Mouse (Mus musculus) monocyte, adult 5-6 weeks (primary cell): ENCODE measurements around the gene Igf1. TPM values are rescaled to one million over a fixed set of nuclear protein-coding genes. Genes with fewer than 3 reads are reported as not detected.

Experiments
- ATAC-seq: fragments of 153-309, 156-312 bp; replicated peaks from 2 replicates; pipeline ENCODE4 v1.8.0; 2017; ENCODE audit warnings: mild to moderate bottlenecking; ENCODE audit not compliant: low TSS enrichment, insufficient number of reproducible peaks, severe bottlenecking, poor library complexity, low FRiP score
- total RNA-seq: library from RNA; stranded (forward); fragments of 200-1000, 200-491, 200-594 nt; gene quantifications from 3 replicates; pipeline ENCODE4 v1.2.3, GENCODE M21; 2017

The Igf1 gene
- total RNA-seq, 1 experiment from 2014 or later = not detected

DNA sequence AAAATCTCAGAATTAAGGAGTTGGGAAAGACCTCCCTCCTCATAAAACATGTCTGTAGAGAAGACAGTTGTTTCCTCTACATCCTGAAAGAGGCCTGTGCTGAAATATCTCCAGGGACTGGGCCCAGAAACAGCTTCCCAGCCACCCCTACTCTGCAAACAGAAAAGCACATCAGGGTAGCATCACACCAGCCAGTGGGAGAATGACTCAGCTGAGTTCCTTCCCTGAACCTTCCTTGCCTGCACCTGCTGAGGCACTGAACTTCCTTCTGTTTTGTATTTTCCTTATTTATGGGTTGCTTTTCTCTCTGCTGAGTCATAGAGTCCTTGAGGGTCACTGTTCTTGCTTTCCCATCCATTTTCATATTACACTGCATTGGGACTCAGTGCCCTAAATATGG, 31.8 kb downstream of the Igf1 start:
- ATAC-seq = no peak

DNA sequence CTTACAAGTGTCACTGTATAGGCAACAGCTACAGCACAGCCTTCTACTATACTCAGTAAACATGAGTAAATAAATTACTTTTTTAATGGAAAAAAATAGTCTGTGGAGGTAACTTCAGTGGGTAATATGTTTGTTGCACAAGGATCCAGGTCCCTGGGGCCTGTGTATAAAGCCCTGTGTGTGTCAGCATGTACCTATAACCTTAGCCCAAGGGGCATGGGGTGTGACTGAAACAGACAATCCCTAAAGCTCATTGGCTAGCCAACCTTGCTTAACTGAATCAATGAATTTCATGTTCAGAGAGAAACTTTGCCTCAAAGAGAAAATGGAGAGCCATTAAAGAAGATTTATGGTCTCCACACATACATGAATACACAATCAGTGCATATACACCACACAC, 34.2 kb downstream of the Igf1 start:
- ATAC-seq = no peak

DNA sequence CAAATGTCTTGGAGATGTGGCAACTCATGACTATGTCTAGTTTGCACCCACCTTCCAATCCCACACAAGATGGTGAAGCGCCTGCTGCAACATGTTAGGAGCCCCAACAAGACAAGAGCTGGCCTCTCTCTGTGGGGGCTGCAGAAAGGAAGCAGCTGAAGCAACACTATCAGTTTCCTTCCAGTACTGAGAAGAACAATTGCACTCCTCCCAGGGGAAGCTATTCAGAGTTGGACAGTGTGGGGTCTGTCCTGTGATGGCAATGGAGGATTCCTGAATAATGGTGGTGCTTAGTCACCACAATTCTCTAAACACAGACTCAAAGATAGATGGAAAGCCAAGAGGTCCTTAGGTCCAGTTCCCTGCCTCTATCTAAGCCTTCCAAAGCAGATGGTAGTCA, 35.2 kb downstream of the Igf1 start:
- no peak for ATAC-seq

DNA sequence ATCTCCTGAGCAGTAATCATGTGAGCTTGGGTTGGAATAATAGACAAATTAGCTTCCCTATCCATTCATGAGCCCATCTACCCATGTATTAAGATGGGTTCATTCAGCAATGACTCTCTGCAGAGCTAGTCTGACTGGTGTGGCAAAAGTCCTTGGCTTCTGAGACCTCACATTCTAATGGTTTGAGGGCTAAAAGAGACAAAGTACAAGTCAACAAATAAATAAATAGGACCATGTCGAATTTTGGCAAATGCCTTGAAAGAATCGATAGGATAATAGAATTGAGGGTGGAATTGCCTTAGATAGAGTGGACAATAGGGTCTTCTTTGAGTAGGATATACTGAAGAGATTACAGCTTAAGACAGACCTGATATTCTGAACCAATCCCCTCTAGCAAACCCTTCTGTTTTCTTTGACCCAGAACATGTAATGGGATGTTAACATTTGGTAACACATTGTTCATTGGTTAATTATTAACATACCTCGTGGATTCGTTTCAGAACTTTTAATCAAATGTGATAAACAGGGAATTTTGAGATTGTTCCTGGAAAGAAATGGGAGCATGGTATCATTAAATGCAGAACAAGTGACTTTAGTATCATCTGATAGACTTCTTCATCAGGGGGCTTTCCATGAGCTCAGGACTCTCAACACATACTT, 36.5 kb downstream of the Igf1 start:
- no peak for ATAC-seq

DNA sequence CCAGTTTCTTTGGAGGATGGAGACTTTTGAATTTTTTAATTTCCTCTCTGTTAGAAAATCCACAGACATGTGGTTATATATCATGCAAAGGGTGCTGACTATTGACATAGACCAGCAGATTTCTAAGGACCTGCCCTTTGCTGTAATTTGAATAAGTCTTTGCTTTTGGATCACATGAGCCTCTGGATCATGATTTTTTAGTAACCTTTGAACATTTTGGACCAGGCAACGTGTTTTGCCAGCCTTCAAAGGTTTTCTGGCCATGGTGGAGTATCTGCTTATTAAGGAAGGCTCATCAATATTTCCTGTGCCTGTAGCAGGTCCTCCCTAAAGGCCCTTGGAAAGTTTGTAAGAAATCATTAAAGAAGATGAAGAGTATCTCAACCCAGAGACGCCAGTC, 37.3 kb downstream of the Igf1 start:
- no peak for ATAC-seq

DNA sequence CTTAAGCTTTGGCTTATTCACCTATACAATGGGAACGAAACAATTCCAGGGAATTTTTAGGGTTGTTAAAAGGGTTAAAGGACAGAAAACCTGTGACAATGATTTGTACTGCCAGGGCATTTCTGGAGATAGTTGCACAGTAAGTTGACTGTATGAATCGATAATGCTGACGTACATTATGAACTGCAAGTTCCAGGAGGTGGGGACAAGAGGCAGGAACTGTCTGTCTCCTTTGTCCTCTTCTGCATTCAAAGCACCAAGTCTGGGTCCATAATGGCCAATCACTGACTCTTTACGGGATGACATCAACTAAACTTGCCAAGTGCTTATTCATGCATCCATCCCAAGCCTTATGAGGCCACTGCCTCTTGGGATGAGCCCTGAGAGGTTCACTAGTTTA, 39.3 kb downstream of the Igf1 start:
- ATAC-seq = no peak

DNA sequence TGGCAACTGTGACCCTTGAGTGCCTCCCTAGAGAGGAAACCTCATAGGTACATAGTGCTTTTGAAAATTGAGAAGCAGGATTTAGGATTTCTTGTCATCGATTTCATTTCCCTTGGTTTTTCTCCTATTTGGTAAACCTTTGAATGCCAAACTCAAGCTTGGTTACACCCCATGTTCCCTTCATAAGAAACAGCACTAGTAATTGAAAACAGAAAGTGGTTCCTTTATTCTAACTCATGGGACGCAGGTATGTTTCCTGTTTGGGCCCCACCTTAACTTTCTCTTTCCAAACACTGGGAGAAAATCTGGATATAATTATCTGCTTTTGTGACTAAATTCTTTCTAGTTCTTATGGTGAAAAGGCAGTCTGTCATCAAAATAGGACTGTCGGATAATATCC, 40.8 kb downstream of the Igf1 start:
- no peak for ATAC-seq

DNA sequence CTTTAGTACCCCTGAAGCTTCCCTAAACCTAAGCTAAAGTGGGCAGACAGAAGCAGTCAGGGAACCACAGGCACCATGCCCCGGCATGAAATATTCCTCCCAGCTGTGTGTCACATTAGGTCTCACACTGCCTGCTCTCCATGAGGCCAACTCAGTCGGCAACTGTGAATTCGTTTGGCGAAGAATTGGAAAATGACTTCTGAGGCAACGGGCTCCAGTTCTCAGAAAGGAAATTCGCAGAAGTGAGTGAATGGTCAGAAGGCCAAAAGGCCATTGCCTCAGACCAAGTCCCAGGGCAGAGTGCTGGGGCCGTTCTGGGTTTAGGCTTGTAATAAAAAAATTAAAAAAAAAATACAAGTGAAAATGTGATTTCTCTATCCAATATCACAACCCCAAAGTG, 43.9 kb downstream of the Igf1 start:
- no peak for ATAC-seq

DNA sequence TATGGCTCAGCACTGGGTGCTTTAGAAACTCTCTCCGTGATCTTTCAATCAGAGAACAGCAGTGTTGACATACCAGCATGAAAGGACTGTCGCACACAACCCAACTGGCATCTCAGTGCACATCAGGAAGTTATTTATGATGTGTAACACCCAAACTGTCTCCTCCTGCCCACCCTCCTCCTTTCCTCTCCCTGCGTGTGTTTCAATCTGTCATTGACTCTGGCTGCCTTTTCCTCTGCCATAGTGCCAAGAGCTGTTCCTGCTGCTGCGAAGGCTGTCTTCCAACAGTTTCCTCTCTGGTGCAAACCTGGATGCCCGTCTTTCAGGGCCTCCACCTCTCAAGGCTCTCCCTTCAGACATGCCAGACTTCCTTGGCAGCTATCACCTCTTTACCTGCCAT, 46.3 kb downstream of the Igf1 start:
- no peak for ATAC-seq

DNA sequence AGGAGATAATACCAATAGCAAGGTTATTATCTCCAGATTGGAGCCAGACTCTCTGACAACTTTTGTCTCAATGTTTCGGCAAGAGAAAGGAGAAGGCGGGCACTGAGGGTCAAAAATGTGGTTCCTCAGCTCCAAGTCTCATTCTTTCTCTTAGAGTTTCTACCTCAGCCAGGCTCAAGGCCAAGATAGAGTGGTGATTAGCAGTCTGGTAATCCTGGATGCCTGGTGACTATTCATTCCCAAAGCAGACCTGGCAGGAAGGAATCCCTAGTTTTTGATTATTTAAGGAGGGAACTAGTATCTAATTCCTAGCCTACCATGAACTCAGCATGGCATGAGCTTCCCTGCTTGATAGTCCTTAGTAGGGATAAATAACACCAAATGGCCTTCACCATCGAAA, 47.0 kb downstream of the Igf1 start:
- ATAC-seq = no peak

DNA sequence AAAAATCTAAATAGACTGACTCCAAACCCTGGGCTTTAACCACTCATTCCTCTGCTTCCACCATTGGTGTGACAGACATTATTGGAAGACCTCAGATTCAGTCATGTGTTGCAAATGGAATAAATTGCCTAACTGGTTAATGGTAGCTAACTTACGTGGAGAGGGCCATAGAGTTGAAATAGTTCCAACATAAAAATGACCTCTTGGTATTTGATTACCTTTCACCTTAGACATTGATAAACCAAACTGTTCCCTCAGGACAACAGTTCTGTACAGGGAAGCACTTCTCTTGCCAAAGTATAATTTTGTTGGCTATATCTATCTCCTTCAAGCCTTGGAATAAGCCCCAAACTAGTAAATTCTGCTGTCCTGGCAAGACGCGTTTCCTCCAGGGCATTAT, 48.1 kb downstream of the Igf1 start:
- ATAC-seq = no peak

DNA sequence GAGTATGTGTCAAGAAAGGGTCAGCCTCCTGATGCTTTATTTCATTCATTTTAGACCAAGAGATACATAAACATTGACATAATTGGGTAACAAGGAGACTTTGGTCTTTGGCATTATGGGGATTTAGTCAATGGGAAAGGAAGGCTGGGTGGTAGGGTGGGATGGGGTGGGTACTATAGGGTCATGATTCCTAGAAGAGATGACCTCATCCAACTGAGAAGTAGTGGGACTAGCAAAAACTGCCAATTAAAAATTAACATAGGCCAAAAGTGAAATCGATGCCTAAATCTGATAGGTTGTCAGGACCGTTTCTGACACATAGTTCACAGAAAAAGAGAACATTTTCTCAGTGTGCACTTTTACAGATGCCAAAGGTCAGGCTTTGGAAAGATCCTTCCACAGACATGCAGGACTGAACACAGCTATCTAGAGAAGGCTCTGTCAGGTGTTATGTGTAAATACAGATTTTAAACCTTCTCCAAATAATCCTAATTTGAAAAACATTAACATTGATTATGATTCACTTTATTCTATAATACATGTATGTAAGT, 48.8 kb downstream of the Igf1 start:
- no peak for ATAC-seq

DNA sequence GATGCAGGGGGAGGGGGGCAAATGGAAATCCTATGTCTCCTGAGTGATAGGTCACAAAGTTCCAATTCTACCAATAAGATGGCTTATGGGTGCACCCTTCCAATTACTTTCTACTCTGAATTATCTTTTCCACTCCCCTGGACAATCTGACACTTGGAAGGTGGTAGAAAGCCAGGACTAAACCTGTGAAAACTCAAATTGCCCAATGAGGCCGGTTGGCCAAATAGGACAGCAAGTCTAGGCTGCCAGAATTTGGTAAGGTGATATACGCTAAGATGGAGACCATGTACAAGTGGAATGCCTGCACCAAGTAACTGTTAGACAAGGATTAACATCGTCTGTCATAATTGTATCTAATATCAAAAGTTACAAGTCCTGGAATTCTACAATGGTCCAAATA, 55.8 kb downstream of the Igf1 start:
- ATAC-seq = no peak

DNA sequence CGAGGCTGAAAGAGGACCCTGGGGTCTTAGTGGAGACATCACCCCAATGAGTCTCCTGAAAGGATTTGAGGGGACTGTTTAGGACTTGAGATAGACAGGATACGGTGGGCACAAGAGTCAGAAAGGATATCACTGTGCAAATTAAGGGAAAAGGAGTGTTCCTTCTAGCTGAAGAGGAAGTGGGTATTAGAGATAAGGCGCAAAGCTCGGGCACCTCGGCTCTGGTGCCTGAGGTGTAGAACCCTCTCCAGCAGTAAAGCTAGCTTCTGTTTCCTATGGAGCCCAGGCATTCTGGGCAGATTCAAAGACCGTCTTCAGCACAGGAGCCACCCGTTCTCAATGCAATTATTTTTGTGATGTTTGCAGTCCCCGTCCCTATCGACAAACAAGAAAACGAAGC, 56.9 kb downstream of the Igf1 start:
- no peak for ATAC-seq

DNA sequence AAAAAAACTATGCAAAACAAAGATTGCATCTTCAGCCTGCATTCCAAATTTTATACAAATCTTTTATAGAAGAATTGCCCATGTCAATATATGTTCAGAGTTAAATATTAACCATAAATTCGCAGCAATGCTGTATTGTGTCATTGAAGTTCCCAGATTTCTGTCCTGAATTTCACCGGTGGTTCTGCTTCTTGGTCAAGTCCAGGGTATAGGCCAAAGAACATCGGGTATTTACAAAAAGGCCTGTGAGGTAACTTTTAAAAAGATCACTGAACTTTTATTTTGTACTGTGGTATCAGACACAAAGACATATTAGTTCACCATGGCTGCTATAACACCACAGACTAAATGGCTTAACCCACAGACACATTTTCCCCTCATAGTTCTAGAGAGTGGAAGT, 57.7 kb downstream of the Igf1 start:
- no peak for ATAC-seq

DNA sequence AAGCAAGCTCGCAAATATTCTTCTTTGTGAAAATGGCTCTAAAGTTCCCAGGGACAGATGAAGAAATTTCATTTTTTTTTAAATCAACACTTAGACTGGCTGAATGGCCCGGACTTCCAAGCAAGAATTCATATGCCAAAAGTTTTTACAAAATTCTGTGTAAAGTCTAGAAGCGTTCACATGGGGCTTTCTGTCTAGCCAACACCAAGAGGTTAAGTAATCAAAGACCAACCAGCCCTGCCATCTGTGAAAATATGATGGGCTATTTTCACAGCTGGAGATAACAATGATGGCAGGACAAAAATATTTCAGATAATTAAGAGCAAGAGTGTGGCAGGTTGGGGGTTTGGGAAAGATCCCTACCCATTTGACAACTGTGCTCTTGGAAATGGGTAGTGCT, 64.2 kb downstream of the Igf1 start:
- no peak for ATAC-seq

DNA sequence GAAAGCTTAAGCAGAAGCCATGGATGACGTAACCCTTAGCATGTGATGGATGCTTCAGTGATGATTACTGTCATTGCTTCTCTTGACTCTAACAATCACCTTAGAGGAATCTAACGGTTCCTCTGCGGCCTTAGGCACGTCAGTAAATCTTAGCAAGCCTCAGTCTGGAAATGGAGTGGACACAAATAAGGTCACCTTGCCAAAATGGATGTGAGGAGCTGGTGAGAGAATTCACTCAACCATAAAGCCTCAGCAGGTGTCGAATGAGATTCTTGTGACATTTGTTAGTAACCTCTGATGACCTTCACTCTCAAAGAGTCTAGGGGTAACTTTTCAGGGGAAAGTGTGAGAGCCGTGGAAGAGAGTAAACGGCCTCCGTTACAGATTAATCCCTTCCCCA, 68.5 kb downstream of the Igf1 start:
- ATAC-seq = no peak

DNA sequence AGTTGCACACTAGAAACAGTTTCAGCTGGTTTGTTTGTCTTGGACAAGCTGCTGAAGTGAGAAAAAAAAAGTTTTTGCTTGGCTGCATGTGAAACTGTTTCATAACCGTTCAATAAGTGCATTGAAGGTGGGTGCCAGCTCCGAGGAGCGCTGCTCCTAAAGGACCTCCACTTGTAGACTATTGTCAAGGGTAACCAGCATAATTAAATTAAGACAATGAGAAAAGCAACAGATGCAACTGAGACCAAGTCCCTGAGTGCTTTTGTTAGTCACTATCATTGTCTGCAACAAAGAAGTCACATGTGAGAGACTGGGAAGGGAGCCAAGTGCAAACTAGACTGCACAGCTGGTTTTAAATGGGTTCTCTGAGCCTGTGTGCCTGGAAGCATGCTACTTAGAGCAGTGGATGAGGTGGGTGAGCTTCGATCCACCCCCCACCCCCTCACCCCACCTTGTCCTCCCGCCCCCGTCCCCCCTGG, 69.1 kb downstream of the Igf1 start:
- ATAC-seq = no peak

DNA sequence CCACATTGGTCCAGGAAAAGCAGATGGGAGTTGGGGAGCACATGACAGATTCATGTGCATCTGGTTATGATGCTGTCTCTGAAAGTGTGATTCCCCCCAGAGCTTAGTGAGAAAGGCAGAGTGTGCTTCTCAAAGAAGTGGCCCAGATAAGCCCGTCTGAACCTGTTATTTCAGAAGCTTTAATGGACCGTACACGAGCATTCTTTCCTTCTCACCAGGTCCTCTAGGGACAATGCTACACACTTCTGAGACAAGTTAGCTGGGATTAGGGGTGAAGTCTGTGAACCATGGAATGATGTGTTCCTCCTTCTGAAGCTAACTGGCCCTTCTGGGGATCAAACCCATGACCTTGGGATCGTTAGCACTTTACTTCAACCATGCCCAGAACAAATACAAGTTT, 90.1 kb downstream of the Igf1 start:
- ATAC-seq = no peak

DNA sequence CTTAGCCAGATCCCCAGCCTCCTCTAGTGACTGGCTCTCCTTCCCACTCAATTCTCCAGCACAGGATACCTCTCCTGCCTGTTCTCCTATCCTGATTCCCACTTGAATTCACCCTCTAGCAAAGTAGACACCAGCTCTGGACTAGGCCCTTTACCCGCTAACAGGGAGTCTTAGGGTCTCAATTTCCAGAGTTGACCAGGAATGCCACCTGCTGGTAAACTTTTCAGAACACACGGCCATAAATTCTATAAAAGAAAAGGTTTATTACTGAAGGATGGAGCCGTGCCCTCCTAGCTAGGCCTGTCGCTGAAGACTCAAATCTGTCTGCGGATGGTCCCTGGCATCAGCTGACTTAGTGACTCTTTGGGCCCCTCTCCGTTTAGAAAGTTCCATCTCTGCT, 113.5 kb downstream of the Igf1 start:
- ATAC-seq = no peak
